Mouse (Mus musculus) thymus, postnatal 25 days (tissue): ENCODE measurements around the gene Gsta2.
A peak's percentile ranks its signal among the peaks of the same experiment; 100 is the strongest.
"Not testable (repeated sequence)": the region's sequence is repeated elsewhere in the genome, so short reads cannot be mapped to it uniquely, and the experiment has no call there.

ENCODE experiments used
- DNase-seq: peaks from one replicate; pipeline ENCODE4 v3.0.0; 2022

Gene Gsta2

GRCm38 (mm10) chr9:78355611-78356010 lies at the start of gene Gsta2:
TSS of gene Gsta2 (minus strand) at chr9:78355788.
- no peak for DNase-seq

GRCm38 (mm10) chr9:78401596-78401995 lies 46.0 kb upstream of the Gsta2 start:
- no peak for DNase-seq

- no peak for DNase-seq
Observed at GRCm38 (mm10) chr9:78400570-78400969, 45.0 kb upstream of the Gsta2 start.

GRCm38 (mm10) chr9:78396517-78396916 lies 40.9 kb upstream of the Gsta2 start:
- no peak for DNase-seq

GRCm38 (mm10) chr9:78395630-78396351 lies 40.2 kb upstream of the Gsta2 start, which contains the start of gene Ddx43:
TSS of gene Ddx43 (plus strand) at chr9:78395777.
- peak; percentile 37 for DNase-seq

GRCm38 (mm10) chr9:78395244-78395629 lies 39.6 kb upstream of the Gsta2 start:
- no peak for DNase-seq

- no peak for DNase-seq
Observed at GRCm38 (mm10) chr9:78394602-78395001, 39.0 kb upstream of the Gsta2 start.

- no peak for DNase-seq
Observed at GRCm38 (mm10) chr9:78393741-78394140, 38.2 kb upstream of the Gsta2 start.

GRCm38 (mm10) chr9:78389981-78390380 lies 34.4 kb upstream of the Gsta2 start:
- no peak for DNase-seq

GRCm38 (mm10) chr9:78386947-78387346 lies 31.4 kb upstream of the Gsta2 start:
- DNase-seq = no peak

- DNase-seq = no peak
Observed at GRCm38 (mm10) chr9:78385893-78386292, 30.3 kb upstream of the Gsta2 start.

- DNase-seq = no peak
Observed at GRCm38 (mm10) chr9:78378113-78378785, 22.7 kb upstream of the Gsta2 start, which contains the start of gene Ooep. TSS of gene Ooep (minus strand) at chr9:78378725.

GRCm38 (mm10) chr9:78377546-78377945 lies 22.0 kb upstream of the Gsta2 start:
- DNase-seq = no peak

- no peak for DNase-seq
Observed at GRCm38 (mm10) chr9:78375486-78375885, 19.9 kb upstream of the Gsta2 start.

- DNase-seq = no peak
Observed at GRCm38 (mm10) chr9:78374885-78375389, 19.3 kb upstream of the Gsta2 start.

GRCm38 (mm10) chr9:78374397-78374796 lies 18.8 kb upstream of the Gsta2 start:
- no peak for DNase-seq

- no peak for DNase-seq
Observed at GRCm38 (mm10) chr9:78372827-78373504, 17.4 kb upstream of the Gsta2 start.

- DNase-seq = no peak
Observed at GRCm38 (mm10) chr9:78371441-78371840, 15.9 kb upstream of the Gsta2 start.

GRCm38 (mm10) chr9:78369786-78370185 lies 14.2 kb upstream of the Gsta2 start:
- no peak for DNase-seq

GRCm38 (mm10) chr9:78369349-78369748 lies 13.8 kb upstream of the Gsta2 start:
- no peak for DNase-seq

- DNase-seq = no peak
Observed at GRCm38 (mm10) chr9:78368671-78369293, 13.2 kb upstream of the Gsta2 start.

GRCm38 (mm10) chr9:78367959-78368358 lies 12.4 kb upstream of the Gsta2 start, which contains the start of gene Dppa5a:
TSS of gene Dppa5a (minus strand) at chr9:78368177.
- DNase-seq = not testable (repeated sequence)
